Mouse (Mus musculus) liver, embryonic 16.5 days (tissue): ENCODE measurements around the gene Washc1. TPM values are rescaled to one million over a fixed set of nuclear protein-coding genes. Genes with fewer than 3 reads are reported as not detected.

Experiments
- ATAC-seq: fragments of 200-750 bp; cut with Nextera tagmentation; 2 replicates; pipeline ENCODE4 v1.8.0; 2017; ENCODE audit warnings: low read depth, mild to moderate bottlenecking, moderate number of reproducible peaks, moderate library complexity
- H3K27ac ChIP-seq: fragments of 300-500 bp; sonication (generic); 2 replicates; pipeline ENCODE4 v1.5.1; 2014; ENCODE audit warnings: mild to moderate bottlenecking, low read length
- H3K27me3 ChIP-seq: fragments of 300-500 bp; sonication (generic); 2 replicates; pipeline ENCODE4 v1.6.1; 2014; ENCODE audit warnings: low read depth, low read length, mixed read lengths; ENCODE audit not compliant: control insufficient read depth, insufficient read depth
- H3K36me3 ChIP-seq: fragments of 300-500 bp; sonication (generic); 2 replicates; pipeline ENCODE4 v1.6.1; 2014; ENCODE audit warnings: mild to moderate bottlenecking; ENCODE audit not compliant: control insufficient read depth, insufficient read depth
- H3K4me1 ChIP-seq: fragments of 300-500 bp; sonication (generic); 2 replicates; pipeline ENCODE4 v1.6.1; 2014; ENCODE audit warnings: low read depth, low read length, mixed read lengths; ENCODE audit not compliant: control insufficient read depth
- H3K4me2 ChIP-seq: fragments of 300-500 bp; sonication (generic); 2 replicates; pipeline ENCODE4 v1.6.1; 2014; ENCODE audit warnings: low read depth, low read length, mixed read lengths
- H3K4me3 ChIP-seq: fragments of 300-500 bp; sonication (generic); 2 replicates; pipeline ENCODE4 v1.5.1; 2014; ENCODE audit warnings: low read depth, mild to moderate bottlenecking, low read length
- H3K9ac ChIP-seq: fragments of 300-500 bp; sonication (generic); 2 replicates; pipeline ENCODE4 v1.6.1; 2014; ENCODE audit warnings: low read depth, low read length
- H3K9me3 ChIP-seq: fragments of 300-500 bp; sonication (generic); replicated peaks from 2 replicates; pipeline ENCODE4 v1.6.1; 2016; ENCODE audit warnings: low read length; ENCODE audit not compliant: control insufficient read depth
- WGBS: fragments of 180-500 bp; shearing (Covaris S2); extraction: QIAGEN DNeasy Blood & Tissue Kit; methylation state at CpG from one replicate; pipeline ENCODE4 v1.1.7; 2014; ENCODE audit not compliant: insufficient replicate concordance; 5-methylcytosine and 5-hydroxymethylcytosine counted together
- polyA plus RNA-seq: library from polyadenylated mRNA; unstranded; fragments of >200 nt; fragmentation: Nextera tagmentation; extraction: Ambion mirVana; gene quantifications from 2 replicates; pipeline ENCODE4 v1.2.1, GENCODE M21; 2015

Gene Washc1
- polyA plus RNA-seq, 1 experiment from 2014 or later, result 14.0 TPM

- no peak for ATAC-seq
- Histone ChIP-seq H3K4me1 (no peaks in the 10 kb centered on the region), H3K9ac (no peak overlapping the region), H3K36me3 (peaks cover 10% of the 10 kb centered on the region), H3K4me3 (no peak overlapping the region), H3K9me3 (no peaks in the 10 kb centered on the region), H3K4me2 (no peak overlapping the region), H3K27ac (no peak overlapping the region), H3K27me3 (no peaks in the 10 kb centered on the region)
- 88% methylated on average over 1 of the region's 1 CpGs for WGBS
Observed at GRCm38 (mm10) chr17:66085038-66085437, 26.3 kb upstream of the Washc1 start.

- H3K9ac ChIP-seq, result no peak overlapping the region
- no peak overlapping the region for H3K4me2 ChIP-seq
- H3K4me1 ChIP-seq, result no peaks in the 10 kb centered on the region
- no peaks in the 10 kb centered on the region for H3K27me3 ChIP-seq
- no peak overlapping the region for H3K27ac ChIP-seq
- no peak for ATAC-seq
- peaks cover 8% of the 10 kb centered on the region for H3K36me3 ChIP-seq
- H3K9me3 ChIP-seq, result no peaks in the 10 kb centered on the region
- H3K4me3 ChIP-seq, result no peak overlapping the region
Observed at GRCm38 (mm10) chr17:66090251-66090650, 21.1 kb upstream of the Washc1 start.

- Histone ChIP-seq H3K36me3 (peaks cover 8% of the 10 kb centered on the region), H3K4me2 (no peak overlapping the region), H3K4me3 (no peak overlapping the region), H3K27me3 (no peaks in the 10 kb centered on the region), H3K27ac (no peak overlapping the region), H3K9ac (no peak overlapping the region), H3K4me1 (no peaks in the 10 kb centered on the region), H3K9me3 (no peaks in the 10 kb centered on the region)
- WGBS, result 82% methylated on average over 2 of the region's 2 CpGs
- no peak for ATAC-seq
Observed at GRCm38 (mm10) chr17:66091392-66091791, 20.0 kb upstream of the Washc1 start.

- Histone ChIP-seq H3K4me2 (no peak overlapping the region), H3K27ac (no peak overlapping the region), H3K9ac (no peak overlapping the region), H3K27me3 (no peaks in the 10 kb centered on the region), H3K4me3 (no peak overlapping the region), H3K4me1 (no peaks in the 10 kb centered on the region), H3K36me3 (peaks cover 7% of the 10 kb centered on the region), H3K9me3 (no peaks in the 10 kb centered on the region)
- no peak for ATAC-seq
- WGBS, result 85% methylated on average over 2 of the region's 2 CpGs
Observed at GRCm38 (mm10) chr17:66092065-66092464, 19.3 kb upstream of the Washc1 start.

- H3K9ac ChIP-seq, result no peak overlapping the region
- H3K4me2 ChIP-seq, result no peak overlapping the region
- H3K27ac ChIP-seq, result no peak overlapping the region
- WGBS, result 72% methylated on average over 3 of the region's 3 CpGs
- H3K27me3 ChIP-seq, result no peaks in the 10 kb centered on the region
- H3K36me3 ChIP-seq, result peaks cover 4% of the 10 kb centered on the region
- no peak overlapping the region for H3K4me3 ChIP-seq
- no peak for ATAC-seq
- no peaks in the 10 kb centered on the region for H3K4me1 ChIP-seq
- no peaks in the 10 kb centered on the region for H3K9me3 ChIP-seq
Observed at GRCm38 (mm10) chr17:66092664-66093063, 18.7 kb upstream of the Washc1 start.

GRCm38 (mm10) chr17:66100566-66101379, 10.6 kb upstream of the Washc1 start:
- peak overlapping the region; percentile 86 for H3K4me2 ChIP-seq
- under 1% methylated on average over 41 of the region's 41 CpGs for WGBS
- H3K9ac ChIP-seq, result peak overlapping the region; percentile 98
- ATAC-seq, result peak; percentile 18
- H3K27me3 ChIP-seq, result no peaks in the 10 kb centered on the region
- peak overlapping the region; percentile 91 for H3K27ac ChIP-seq
- H3K4me3 ChIP-seq, result peak overlapping the region; percentile 97
- peaks cover 13% of the 10 kb centered on the region for H3K4me1 ChIP-seq
- no peaks in the 10 kb centered on the region; the same call in 1 of the 2 replicates for H3K36me3 ChIP-seq
- H3K9me3 ChIP-seq, result no peaks in the 10 kb centered on the region

GRCm38 (mm10) chr17:66101380-66102330, 9.7 kb upstream of the Washc1 start, which contains the start of gene Ndufv2:
Gene Ndufv2, minus strand, starts transcription at chr17:66101559.
- peak within 1 kb of the TSS; percentile 86 for H3K4me2 ChIP-seq
- WGBS, result under 1% methylated on average over 67 of the region's 67 CpGs
- no peaks in the 10 kb centered on the region for H3K27me3 ChIP-seq
- peak within 1 kb of the TSS; percentile 98 for H3K27ac ChIP-seq
- H3K4me3 ChIP-seq, result peak within 1 kb of the TSS; percentile 97
- peaks cover 13% of the 10 kb centered on the region for H3K4me1 ChIP-seq
- H3K9ac ChIP-seq, result peak within 1 kb of the TSS; percentile 98
- H3K9me3 ChIP-seq, result no peaks in the 10 kb centered on the region
- ATAC-seq, result peak; percentile 99
- H3K36me3 ChIP-seq, result no peaks in the 10 kb centered on the region

- no peak overlapping the region for H3K27ac ChIP-seq
- ATAC-seq, result no peak
- H3K9ac ChIP-seq, result no peak overlapping the region
- H3K9me3 ChIP-seq, result no peaks in the 10 kb centered on the region
- no peaks in the 10 kb centered on the region for H3K27me3 ChIP-seq
- H3K36me3 ChIP-seq, result no peaks in the 10 kb centered on the region
- no peak overlapping the region for H3K4me2 ChIP-seq
- WGBS, result 71% methylated on average over 7 of the region's 7 CpGs
- no peak overlapping the region for H3K4me3 ChIP-seq
- H3K4me1 ChIP-seq, result peaks cover 13% of the 10 kb centered on the region
Observed at GRCm38 (mm10) chr17:66104076-66104475, 7.3 kb upstream of the Washc1 start.
